Mouse (Mus musculus) thymus, adult 2 months (tissue): Measurements from ENCODE around the gene Fhit.

Experiments
- CTCF ChIP-seq: fragments of 200-500 bp; IDR thresholded peaks from 2 replicates; pipeline ENCODE4 v1.5.1; 2012; ENCODE audit warnings: mild to moderate bottlenecking, control low read depth, low read length, moderate library complexity, borderline replicate concordance; ENCODE audit not compliant: control insufficient read depth, poor library complexity, insufficient read depth; ENCODE audit errors: extremely low read depth
- POLR2A ChIP-seq: fragments of 200-500 bp; IDR thresholded peaks from 2 replicates; pipeline ENCODE4 v1.6.1; 2012; ENCODE audit warnings: mild to moderate bottlenecking, low read length, control low read depth, moderate library complexity; ENCODE audit not compliant: control insufficient read depth, poor library complexity, insufficient read depth; ENCODE audit errors: extremely low read depth

- TF ChIP-seq POLR2A, result no peak
- no peak for TF ChIP-seq CTCF
Observed at GRCm38 (mm10) chr14:11021391-11021790, 140.4 kb downstream of the Fhit start.
